Mouse (Mus musculus) heart, adult 2 months (tissue): Measurements from ENCODE around the gene Slc4a10.

Experiments used
- CTCF ChIP-seq: fragments of 200-600 bp; IDR thresholded peaks from 2 replicates; pipeline ENCODE4 v1.8.1; 2022; ENCODE audit warnings: antibody characterized with exemption, mild to moderate bottlenecking, moderate library complexity
- EP300 ChIP-seq: fragments of 200-500 bp; IDR thresholded peaks from 2 replicates; pipeline ENCODE4 v1.6.1; 2011; ENCODE audit warnings: low read depth, low read length, control low read depth; ENCODE audit not compliant: insufficient read depth
- POLR2A ChIP-seq: fragments of 200-500 bp; IDR thresholded peaks from 2 replicates; pipeline ENCODE4 v1.6.1; 2011; ENCODE audit warnings: mild to moderate bottlenecking, low read depth, low read length, control low read depth; ENCODE audit not compliant: insufficient read depth

- TF ChIP-seq CTCF (no peak), POLR2A (no peak), EP300 (no peak)
Measured at GRCm38 (mm10) chr2:62018209-62018608, 28.1 kb upstream of the Slc4a10 start.
